Mouse (Mus musculus) megakaryocyte, embryonic 14.5 days (primary cell): ENCODE results near the gene Sobp. TPM values are rescaled to one million over a fixed set of nuclear protein-coding genes. Genes with fewer than 3 reads are reported as not detected.

Source experiments
- H3K27me3 ChIP-seq: replicated peaks from 2 replicates; pipeline ENCODE3; 2012; ENCODE audit warnings: inconsistent platforms
- H3K36me3 ChIP-seq: replicated peaks from 2 replicates; pipeline ENCODE3; 2012; ENCODE audit warnings: low read length, inconsistent platforms, mixed read lengths
- H3K4me1 ChIP-seq: 2 replicates; pipeline ENCODE4 v1.6.1; 2012; ENCODE audit warnings: inconsistent platforms
- H3K4me3 ChIP-seq: replicated peaks from 2 replicates; pipeline ENCODE3; 2012; ENCODE audit warnings: moderate library complexity, mild to moderate bottlenecking, inconsistent platforms
- H3K9me3 ChIP-seq: 2 replicates; pipeline ENCODE4 v1.6.1; 2012; ENCODE audit warnings: inconsistent platforms
- FLI1 ChIP-seq: IDR thresholded peaks from 2 replicates; pipeline ENCODE4 v1.6.1; 2012; ENCODE audit warnings: low read length, inconsistent platforms, mixed read lengths
- GATA1 ChIP-seq: IDR thresholded peaks from 3 replicates; pipeline ENCODE4 v1.6.1; 2012; ENCODE audit warnings: mixed read lengths, low read length, inconsistent platforms, borderline replicate concordance
- polyA plus RNA-seq: library from polyadenylated mRNA; stranded (reverse); fragments of >175 nt; gene quantifications from 2 replicates; pipeline ENCODE4 v1.2.3, GENCODE M21; 2012; ENCODE audit warnings: low replicate concordance; ENCODE audit not compliant: insufficient read depth

Gene Sobp
- polyA plus RNA-seq, 1 experiment, result 0.28 TPM

- Histone ChIP-seq H3K9me3 (no peaks in the 10 kb centered on the region), H3K36me3 (no peaks in the 10 kb centered on the region), H3K4me3 (no peak overlapping the region), H3K27me3 (peaks cover 35% of the 10 kb centered on the region), H3K4me1 (peaks cover 17% of the 10 kb centered on the region)
- TF ChIP-seq GATA1 (no peak), FLI1 (no peak)
Observed at GRCm38 (mm10) chr10:42989910-42990309, 184.4 kb downstream of the Sobp start.

GRCm38 (mm10) chr10:42988627-42989026 lies 185.7 kb downstream of the Sobp start:
- H3K36me3 ChIP-seq, result no peaks in the 10 kb centered on the region
- no peak overlapping the region for H3K4me3 ChIP-seq
- H3K27me3 ChIP-seq, result peaks cover 25% of the 10 kb centered on the region
- H3K4me1 ChIP-seq, result peaks cover 17% of the 10 kb centered on the region
- TF ChIP-seq GATA1 (no peak), FLI1 (no peak)
- H3K9me3 ChIP-seq, result no peaks in the 10 kb centered on the region

GRCm38 (mm10) chr10:42987594-42988052 lies 186.7 kb downstream of the Sobp start:
- H3K9me3 ChIP-seq, result no peaks in the 10 kb centered on the region
- peaks cover 17% of the 10 kb centered on the region for H3K4me1 ChIP-seq
- peaks cover 22% of the 10 kb centered on the region for H3K27me3 ChIP-seq
- H3K4me3 ChIP-seq, result no peak overlapping the region
- no peaks in the 10 kb centered on the region for H3K36me3 ChIP-seq
- TF ChIP-seq GATA1, result no peak
- no peak for TF ChIP-seq FLI1

- no peaks in the 10 kb centered on the region for H3K36me3 ChIP-seq
- peaks cover 17% of the 10 kb centered on the region for H3K4me1 ChIP-seq
- TF ChIP-seq GATA1 (no peak), FLI1 (no peak)
Observed at GRCm38 (mm10) chr10:42984886-42985285, 189.4 kb downstream of the Sobp start.

GRCm38 (mm10) chr10:42980999-42981757 lies 193.2 kb downstream of the Sobp start:
- Histone ChIP-seq H3K27me3 (peaks cover 31% of the 10 kb centered on the region), H3K4me1 (no peaks in the 10 kb centered on the region), H3K4me3 (no peak overlapping the region), H3K9me3 (no peaks in the 10 kb centered on the region), H3K36me3 (no peaks in the 10 kb centered on the region)
- TF ChIP-seq GATA1 (no peak), FLI1 (no peak)

More at GRCm38 (mm10) chr10:42984886-42985285, 189.4 kb downstream of the Sobp start:
- H3K27me3 ChIP-seq, result peaks cover 17% of the 10 kb centered on the region
- H3K4me3 ChIP-seq, result no peak overlapping the region
- no peaks in the 10 kb centered on the region for H3K9me3 ChIP-seq

- Histone ChIP-seq H3K36me3 (no peaks in the 10 kb centered on the region), H3K4me1 (no peaks in the 10 kb centered on the region), H3K4me3 (no peak overlapping the region), H3K27me3 (peaks cover 50% of the 10 kb centered on the region), H3K9me3 (no peaks in the 10 kb centered on the region)
- TF ChIP-seq GATA1 (no peak), FLI1 (no peak)
Observed at GRCm38 (mm10) chr10:42978346-42978745, 196.0 kb downstream of the Sobp start.

GRCm38 (mm10) chr10:42976577-42976976 lies 197.8 kb downstream of the Sobp start:
- Histone ChIP-seq H3K4me3 (no peak overlapping the region), H3K9me3 (no peaks in the 10 kb centered on the region), H3K4me1 (peaks cover 4% of the 10 kb centered on the region; the same call in 1 of the 2 replicates), H3K36me3 (no peaks in the 10 kb centered on the region), H3K27me3 (peaks cover 42% of the 10 kb centered on the region)
- no peak for TF ChIP-seq GATA1
- TF ChIP-seq FLI1, result no peak

- Histone ChIP-seq H3K9me3 (no peaks in the 10 kb centered on the region), H3K4me1 (peaks cover 6% of the 10 kb centered on the region; the same call in 1 of the 2 replicates), H3K36me3 (no peaks in the 10 kb centered on the region), H3K4me3 (no peak overlapping the region), H3K27me3 (peaks cover 40% of the 10 kb centered on the region)
- no peak for TF ChIP-seq FLI1
- TF ChIP-seq GATA1, result no peak
Observed at GRCm38 (mm10) chr10:42973537-42973936, 200.8 kb downstream of the Sobp start.

- no peak overlapping the region for H3K4me3 ChIP-seq
- H3K27me3 ChIP-seq, result peaks cover 37% of the 10 kb centered on the region
- TF ChIP-seq GATA1 (no peak), FLI1 (no peak)
- no peaks in the 10 kb centered on the region for H3K36me3 ChIP-seq
- H3K4me1 ChIP-seq, result peaks cover 8% of the 10 kb centered on the region; the same call in 1 of the 2 replicates
- H3K9me3 ChIP-seq, result no peaks in the 10 kb centered on the region
Observed at GRCm38 (mm10) chr10:42972504-42973172, 201.7 kb downstream of the Sobp start.

- Histone ChIP-seq H3K9me3 (peaks cover 18% of the 10 kb centered on the region), H3K27me3 (peaks cover 16% of the 10 kb centered on the region)
- TF ChIP-seq GATA1 (no peak), FLI1 (no peak)
Observed at GRCm38 (mm10) chr10:42968332-42968731, 206.0 kb downstream of the Sobp start.

More at GRCm38 (mm10) chr10:42968332-42968731, 206.0 kb downstream of the Sobp start:
- no peak overlapping the region for H3K4me3 ChIP-seq
- peaks cover 8% of the 10 kb centered on the region; the same call in 1 of the 2 replicates for H3K4me1 ChIP-seq
- H3K36me3 ChIP-seq, result no peaks in the 10 kb centered on the region
